Mouse (Mus musculus): ENCODE measurements around the gene Tnrc18. TPM values are rescaled to one million over a fixed set of nuclear protein-coding genes. Genes with fewer than 3 reads are reported as not detected.

Gene Tnrc18
- total and polyA plus RNA-seq, 2 experiments from 2014 or later: 19.4 to 114 TPM

- no peak overlapping the region for H3K4me3 ChIP-seq (ENCODE audit: low read depth, low read length)
- no peak overlapping the region for H3K4me2 ChIP-seq (ENCODE audit: low read depth, low read length, poor library complexity, severe bottlenecking)
- no peaks in the 10 kb centered on the region for H3K9me3 ChIP-seq (ENCODE audit: low read length)
- no peak overlapping the region for H3K9ac ChIP-seq (replicated peaks; ENCODE audit: low read length, poor library complexity, severe bottlenecking)
- H3K27me3 ChIP-seq (ENCODE audit: insufficient read depth, low read length): no peaks in the 10 kb centered on the region
- no peak for DNase-seq (ENCODE audit: low spot score)
- TF ChIP-seq CTCF (IDR thresholded peaks at IDR 0.05): no peak
- WGBS: 88% methylated on average over 1 of the region's 1 CpGs
- no peaks in the 10 kb centered on the region for H3K36me3 ChIP-seq (ENCODE audit: insufficient read depth, low read length)
- H3K4me1 ChIP-seq (ENCODE audit: insufficient read depth, low read length): peaks cover 23% of the 10 kb centered on the region
- no peak for ATAC-seq (ENCODE audit: low FRiP score)
- H3K27ac ChIP-seq (ENCODE audit: low read depth, low read length): peak overlapping the region; percentile 21; the same call in 1 of the 2 replicates
Observed at GRCm38 (mm10) chr5:142803746-142804145, 13.7 kb downstream of the Tnrc18 start.

DNA sequence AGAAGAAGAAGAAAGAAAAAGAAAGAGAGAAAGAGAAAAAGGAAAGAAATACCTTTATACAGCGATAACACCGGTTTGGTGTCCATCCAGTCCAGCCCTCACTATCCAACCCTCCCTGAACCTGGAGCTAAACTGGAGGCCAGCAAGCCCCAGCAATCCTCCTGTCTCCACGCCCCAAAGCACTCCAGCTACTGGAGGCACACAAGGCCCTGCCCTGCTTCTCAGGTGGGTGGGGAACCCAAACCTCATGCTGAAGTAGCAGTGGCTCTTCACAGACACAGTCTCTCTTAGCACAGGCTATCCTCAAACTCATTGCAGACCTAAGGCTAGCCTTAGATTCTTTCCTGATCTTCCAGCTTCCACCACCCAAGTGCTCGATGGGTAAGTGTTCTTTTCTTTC, 14.6 kb downstream of the Tnrc18 start:
- H3K4me1 ChIP-seq (ENCODE audit: insufficient read depth, low read length): peaks cover 23% of the 10 kb centered on the region
- ATAC-seq (ENCODE audit: low FRiP score): no peak
- no peak for TF ChIP-seq CTCF (IDR thresholded peaks at IDR 0.05)
- H3K4me3 ChIP-seq (ENCODE audit: low read depth, low read length): no peak overlapping the region
- H3K36me3 ChIP-seq (ENCODE audit: insufficient read depth, low read length): no peaks in the 10 kb centered on the region
- DNase-seq (ENCODE audit: low spot score): no peak
- no peak overlapping the region for H3K4me2 ChIP-seq (ENCODE audit: low read depth, low read length, poor library complexity, severe bottlenecking)
- no peak overlapping the region for H3K9ac ChIP-seq (replicated peaks; ENCODE audit: low read length, poor library complexity, severe bottlenecking)
- H3K27ac ChIP-seq (ENCODE audit: low read depth, low read length): peak overlapping the region; percentile 47; the same call in 1 of the 2 replicates
- no peaks in the 10 kb centered on the region for H3K27me3 ChIP-seq (ENCODE audit: insufficient read depth, low read length)
- WGBS: 62% methylated on average over 4 of the region's 4 CpGs
- H3K9me3 ChIP-seq (ENCODE audit: low read length): no peaks in the 10 kb centered on the region

DNA sequence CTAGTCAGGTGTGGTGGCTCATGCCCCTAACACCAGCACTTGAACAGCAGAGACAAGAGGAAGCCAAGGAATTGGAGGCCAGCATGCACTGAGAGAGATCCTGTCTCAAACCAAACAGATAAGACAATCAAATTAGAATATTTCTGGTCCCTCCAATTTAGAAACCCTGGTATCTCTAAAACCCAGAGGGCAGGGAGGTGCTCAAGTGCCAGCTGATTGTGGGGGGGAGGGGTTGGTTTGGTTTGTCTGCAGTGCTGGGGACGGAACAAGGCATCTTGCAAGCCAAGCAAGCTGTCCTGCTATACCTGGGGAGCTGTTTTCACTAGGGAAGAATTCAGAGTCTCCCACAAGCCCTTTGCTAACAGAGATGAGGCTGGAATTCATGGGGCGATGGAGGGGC, 15.5 kb downstream of the Tnrc18 start:
- WGBS: 37% methylated on average over 2 of the region's 2 CpGs
- ATAC-seq (ENCODE audit: low FRiP score): no peak
- Histone ChIP-seq H3K36me3 (ENCODE audit: insufficient read depth, low read length) (no peaks in the 10 kb centered on the region), H3K9me3 (ENCODE audit: low read length) (no peaks in the 10 kb centered on the region), H3K27me3 (ENCODE audit: insufficient read depth, low read length) (no peaks in the 10 kb centered on the region), H3K4me2 (ENCODE audit: low read depth, low read length, poor library complexity, severe bottlenecking) (no peak overlapping the region), H3K4me1 (ENCODE audit: insufficient read depth, low read length) (peaks cover 23% of the 10 kb centered on the region), H3K4me3 (ENCODE audit: low read depth, low read length) (no peak overlapping the region), H3K9ac (replicated peaks; ENCODE audit: low read length, poor library complexity, severe bottlenecking) (no peak overlapping the region), H3K27ac (ENCODE audit: low read depth, low read length) (no peak overlapping the region)
- DNase-seq (ENCODE audit: low spot score): no peak
- no peak for TF ChIP-seq CTCF (IDR thresholded peaks at IDR 0.05)

DNA sequence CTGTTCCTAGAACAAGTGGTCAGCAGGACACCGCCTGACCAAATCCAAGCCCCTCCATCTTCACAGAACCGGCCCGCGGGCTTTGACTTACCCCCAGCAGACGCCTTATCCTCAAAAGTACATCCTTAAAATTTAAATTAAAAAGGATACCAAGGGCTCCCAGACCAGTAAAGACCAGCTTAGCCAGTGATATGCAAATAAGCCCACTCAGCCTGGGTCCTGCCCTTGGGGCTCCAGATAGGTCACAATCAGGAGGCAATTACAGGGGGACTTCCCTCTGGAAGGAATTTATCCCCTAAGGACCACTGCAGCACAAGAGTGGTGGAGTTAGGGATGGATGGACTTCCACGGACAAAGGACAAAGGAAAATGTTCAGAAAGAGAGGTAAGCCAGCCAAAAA, 16.8 kb downstream of the Tnrc18 start:
- 16% methylated on average over 6 of the region's 6 CpGs for WGBS
- Histone ChIP-seq H3K27ac (ENCODE audit: low read depth, low read length) (no peak overlapping the region), H3K36me3 (ENCODE audit: insufficient read depth, low read length) (no peaks in the 10 kb centered on the region), H3K4me2 (ENCODE audit: low read depth, low read length, poor library complexity, severe bottlenecking) (0 out of 2 replicates have a peak overlapping the region, but pooled peaks have one; percentile 9), H3K9me3 (ENCODE audit: low read length) (no peaks in the 10 kb centered on the region), H3K4me3 (ENCODE audit: low read depth, low read length) (no peak overlapping the region), H3K4me1 (ENCODE audit: insufficient read depth, low read length) (peaks cover 23% of the 10 kb centered on the region), H3K27me3 (ENCODE audit: insufficient read depth, low read length) (no peaks in the 10 kb centered on the region), H3K9ac (replicated peaks; ENCODE audit: low read length, poor library complexity, severe bottlenecking) (no peak overlapping the region)
- TF ChIP-seq CTCF (IDR thresholded peaks at IDR 0.05): no peak
- ATAC-seq (ENCODE audit: low FRiP score) (no peak), DNase-seq (ENCODE audit: low spot score) (no peak)

- DNase-seq (ENCODE audit: low spot score) (no peak), ATAC-seq (ENCODE audit: low FRiP score) (no peak)
- no peak overlapping the region for H3K27ac ChIP-seq (ENCODE audit: low read depth, low read length)
- WGBS: 25% methylated on average over 8 of the region's 8 CpGs
- no peaks in the 10 kb centered on the region for H3K27me3 ChIP-seq (ENCODE audit: insufficient read depth, low read length)
- H3K36me3 ChIP-seq (ENCODE audit: insufficient read depth, low read length): no peaks in the 10 kb centered on the region
- H3K4me3 ChIP-seq (ENCODE audit: low read depth, low read length): no peak overlapping the region
- no peaks in the 10 kb centered on the region for H3K9me3 ChIP-seq (ENCODE audit: low read length)
- H3K4me2 ChIP-seq (ENCODE audit: low read depth, low read length, poor library complexity, severe bottlenecking): no peak overlapping the region
- no peak for TF ChIP-seq CTCF (IDR thresholded peaks at IDR 0.05)
- H3K4me1 ChIP-seq (ENCODE audit: insufficient read depth, low read length): peaks cover 23% of the 10 kb centered on the region
- no peak overlapping the region for H3K9ac ChIP-seq (replicated peaks; ENCODE audit: low read length, poor library complexity, severe bottlenecking)
Observed at GRCm38 (mm10) chr5:142800198-142800597, 17.3 kb downstream of the Tnrc18 start.

DNA sequence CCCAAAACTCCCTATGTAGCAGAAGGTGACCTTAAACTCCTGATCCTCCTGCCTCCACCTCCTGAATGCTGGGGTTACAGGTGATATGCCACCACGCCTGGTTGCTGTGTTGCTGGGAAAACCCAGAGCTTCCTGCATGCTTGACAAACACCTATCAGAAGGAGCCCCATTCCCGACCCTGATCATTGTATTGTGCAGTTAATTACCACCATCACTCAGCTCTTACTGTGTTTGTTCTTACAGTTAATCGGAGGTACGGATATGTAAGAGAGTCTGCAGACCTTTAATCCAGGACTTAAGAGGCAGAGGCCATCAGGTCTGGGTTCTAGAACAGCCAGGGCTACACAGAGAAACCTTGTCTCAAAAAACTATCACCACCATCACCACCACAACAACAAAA, 18.2 kb downstream of the Tnrc18 start:
- Histone ChIP-seq H3K9ac (replicated peaks; ENCODE audit: low read length, poor library complexity, severe bottlenecking) (no peak overlapping the region), H3K4me3 (ENCODE audit: low read depth, low read length) (no peak overlapping the region), H3K36me3 (ENCODE audit: insufficient read depth, low read length) (no peaks in the 10 kb centered on the region), H3K4me2 (ENCODE audit: low read depth, low read length, poor library complexity, severe bottlenecking) (no peak overlapping the region), H3K9me3 (ENCODE audit: low read length) (no peaks in the 10 kb centered on the region), H3K27ac (ENCODE audit: low read depth, low read length) (no peak overlapping the region), H3K4me1 (ENCODE audit: insufficient read depth, low read length) (peaks cover 23% of the 10 kb centered on the region), H3K27me3 (ENCODE audit: insufficient read depth, low read length) (no peaks in the 10 kb centered on the region)
- DNase-seq (ENCODE audit: low spot score): no peak
- WGBS: 73% methylated on average over 4 of the region's 4 CpGs
- no peak for TF ChIP-seq CTCF (IDR thresholded peaks at IDR 0.05)
- no peak for ATAC-seq (ENCODE audit: low FRiP score)
